Mouse (Mus musculus) cortical plate, adult 2 months (tissue): ENCODE results near the gene Olfr222. TPM values are rescaled to one million over a fixed set of nuclear protein-coding genes. Genes with fewer than 3 reads are reported as not detected.
A peak's percentile ranks its signal among the peaks of the same experiment; 100 is the strongest.

Source experiments
- H3K27ac ChIP-seq: fragments of 200-500 bp; 2 replicates; pipeline ENCODE4 v1.5.1; 2012; ENCODE audit warnings: low read length, control low read depth, inconsistent platforms; ENCODE audit not compliant: insufficient read depth
- H3K4me1 ChIP-seq: fragments of 200-500 bp; 2 replicates; pipeline ENCODE4 v1.6.1; 2011; ENCODE audit warnings: low read length; ENCODE audit not compliant: control insufficient read depth, insufficient read depth
- H3K4me3 ChIP-seq: fragments of 200-500 bp; 2 replicates; pipeline ENCODE4 v1.5.1; 2011; ENCODE audit warnings: mild to moderate bottlenecking, low read length, control low read depth; ENCODE audit not compliant: insufficient read depth
- CTCF ChIP-seq: fragments of 200-500 bp; IDR thresholded peaks from 2 replicates; pipeline ENCODE4 v1.5.1; 2011; ENCODE audit warnings: mild to moderate bottlenecking, control low read depth, low read length; ENCODE audit not compliant: insufficient read depth; ENCODE audit errors: extremely low read depth
- POLR2A ChIP-seq: fragments of 200-500 bp; IDR thresholded peaks from 2 replicates; pipeline ENCODE4 v1.6.1; 2011; ENCODE audit warnings: mild to moderate bottlenecking, low read length, control low read depth; ENCODE audit not compliant: insufficient read depth; ENCODE audit errors: extremely low read depth
- polyA plus RNA-seq: library from polyadenylated mRNA; depleted of rRNA; stranded (reverse); fragments of >200 nt; gene quantifications from 2 replicates; pipeline ENCODE4 v1.2.3, GENCODE M21; 2012

The Olfr222 gene
- polyA plus RNA-seq, 1 experiment: not detected

- TF ChIP-seq CTCF: no peak
- TF ChIP-seq POLR2A: no peak
- Histone ChIP-seq H3K27ac (no peak within 1 kb of the TSS), H3K4me3 (no peak within 1 kb of the TSS), H3K4me1 (no peaks in the 10 kb centered on the region)
Measured at GRCm38 (mm10) chr11:59593189-59593588, 17.2 kb upstream of the Olfr222 start, which contains the start of gene Olfr223. Gene Olfr223, minus strand, starts transcription at chr11:59593289.

- no peak for TF ChIP-seq POLR2A
- TF ChIP-seq CTCF: no peak
Measured at GRCm38 (mm10) chr11:59589496-59589895, 13.5 kb upstream of the Olfr222 start.

GRCm38 (mm10) chr11:59584539-59584938 lies 8.5 kb upstream of the Olfr222 start:
- Histone ChIP-seq H3K27ac (no peak overlapping the region), H3K4me3 (no peak overlapping the region), H3K4me1 (no peaks in the 10 kb centered on the region)
- TF ChIP-seq POLR2A: no peak

More at GRCm38 (mm10) chr11:59589496-59589895, 13.5 kb upstream of the Olfr222 start:
- no peaks in the 10 kb centered on the region for H3K4me1 ChIP-seq
- H3K4me3 ChIP-seq: no peak overlapping the region
- H3K27ac ChIP-seq: no peak overlapping the region

- no peak for TF ChIP-seq CTCF
- no peak for TF ChIP-seq POLR2A
- no peaks in the 10 kb centered on the region for H3K4me1 ChIP-seq
- no peak overlapping the region for H3K4me3 ChIP-seq
- no peak overlapping the region for H3K27ac ChIP-seq
Measured at GRCm38 (mm10) chr11:59575726-59576125, 309 bp downstream of the Olfr222 start.

- peak; percentile 49 for TF ChIP-seq CTCF
- TF ChIP-seq POLR2A: no peak
- H3K4me3 ChIP-seq: no peak overlapping the region
Measured at GRCm38 (mm10) chr11:59569306-59569705, 6.7 kb downstream of the Olfr222 start.

GRCm38 (mm10) chr11:59562837-59563236 lies 13.2 kb downstream of the Olfr222 start:
- TF ChIP-seq POLR2A (no peak), CTCF (no peak)
- no peak overlapping the region for H3K27ac ChIP-seq
- H3K4me1 ChIP-seq: no peaks in the 10 kb centered on the region
- H3K4me3 ChIP-seq: no peak overlapping the region

More at GRCm38 (mm10) chr11:59569306-59569705, 6.7 kb downstream of the Olfr222 start:
- Histone ChIP-seq H3K27ac (no peak overlapping the region), H3K4me1 (no peaks in the 10 kb centered on the region)

- H3K4me3 ChIP-seq: no peak overlapping the region
Measured at GRCm38 (mm10) chr11:59562336-59562735, 13.7 kb downstream of the Olfr222 start.

GRCm38 (mm10) chr11:59560906-59561305 lies 15.1 kb downstream of the Olfr222 start:
- H3K4me1 ChIP-seq: 0 out of 2 replicates have a peak, but pooled peaks cover 2% of the 10 kb centered on the region
- no peak overlapping the region for H3K27ac ChIP-seq
- no peak overlapping the region for H3K4me3 ChIP-seq
- TF ChIP-seq POLR2A: no peak
- no peak for TF ChIP-seq CTCF

More at GRCm38 (mm10) chr11:59562336-59562735, 13.7 kb downstream of the Olfr222 start:
- H3K27ac ChIP-seq: no peak overlapping the region
- no peak for TF ChIP-seq CTCF
- no peaks in the 10 kb centered on the region for H3K4me1 ChIP-seq

GRCm38 (mm10) chr11:59554535-59554934 lies 21.5 kb downstream of the Olfr222 start:
- Histone ChIP-seq H3K4me1 (0 out of 2 replicates have a peak, but pooled peaks cover 2% of the 10 kb centered on the region), H3K4me3 (no peak overlapping the region), H3K27ac (no peak overlapping the region)
- TF ChIP-seq POLR2A: no peak

GRCm38 (mm10) chr11:59554127-59554526 lies 21.9 kb downstream of the Olfr222 start:
- TF ChIP-seq CTCF (no peak), POLR2A (no peak)
- Histone ChIP-seq H3K27ac (no peak overlapping the region), H3K4me3 (no peak overlapping the region), H3K4me1 (0 out of 2 replicates have a peak, but pooled peaks cover 2% of the 10 kb centered on the region)

- no peak overlapping the region for H3K4me3 ChIP-seq
- H3K27ac ChIP-seq: no peak overlapping the region
- no peaks in the 10 kb centered on the region for H3K4me1 ChIP-seq
- TF ChIP-seq CTCF: no peak
- no peak for TF ChIP-seq POLR2A
Measured at GRCm38 (mm10) chr11:59544005-59544404, 32.0 kb downstream of the Olfr222 start.
